Mouse (Mus musculus): ENCODE data around the gene Grin2d.

Grin2d gene

GRCm38 (mm10) chr7:45853089-45853488, 25.1 kb downstream of the Grin2d start:
- no peak for DNase-seq

- DNase-seq, result no peak
Measured at GRCm38 (mm10) chr7:45850661-45851060, 27.5 kb downstream of the Grin2d start.

- no peak for DNase-seq
Measured at GRCm38 (mm10) chr7:45848447-45849027, 29.6 kb downstream of the Grin2d start.

- no peak for DNase-seq
Measured at GRCm38 (mm10) chr7:45842950-45843744, 35.0 kb downstream of the Grin2d start.

- DNase-seq, result no peak
Measured at GRCm38 (mm10) chr7:45833924-45834323, 44.3 kb downstream of the Grin2d start.

- no peak for DNase-seq
Measured at GRCm38 (mm10) chr7:45833148-45833790, 44.9 kb downstream of the Grin2d start.

GRCm38 (mm10) chr7:45832428-45832827, 45.8 kb downstream of the Grin2d start:
- peak; percentile 50 for DNase-seq

GRCm38 (mm10) chr7:45831128-45831525, 47.1 kb downstream of the Grin2d start:
- no peak for DNase-seq

- peak; percentile 84 for DNase-seq
Measured at GRCm38 (mm10) chr7:45830427-45831127, 47.6 kb downstream of the Grin2d start, which contains the start of gene Grwd1. Gene Grwd1 (minus strand): TSS chr7:45830944.

- no peak for DNase-seq
Measured at GRCm38 (mm10) chr7:45826631-45827030, 51.5 kb downstream of the Grin2d start.

- DNase-seq, result no peak
Measured at GRCm38 (mm10) chr7:45824598-45824997, 53.6 kb downstream of the Grin2d start, which contains the start of gene Kcnj14. Gene Kcnj14 (minus strand): TSS chr7:45824782.

- no peak for DNase-seq
Measured at GRCm38 (mm10) chr7:45820913-45821312, 57.3 kb downstream of the Grin2d start.

GRCm38 (mm10) chr7:45819843-45820242, 58.3 kb downstream of the Grin2d start:
- no peak for DNase-seq

GRCm38 (mm10) chr7:45815984-45816351, 62.2 kb downstream of the Grin2d start:
- no peak for DNase-seq

GRCm38 (mm10) chr7:45815323-45815983, 62.7 kb downstream of the Grin2d start:
- peak; percentile 69 for DNase-seq

- DNase-seq, result peak; percentile 71
Measured at GRCm38 (mm10) chr7:45814841-45815240, 63.3 kb downstream of the Grin2d start.

GRCm38 (mm10) chr7:45813787-45814779, 64.1 kb downstream of the Grin2d start, which contains the start of gene Cyth2:
Gene Cyth2 (minus strand): TSS chr7:45814581.
- peak; percentile 100 for DNase-seq

- no peak for DNase-seq
Measured at GRCm38 (mm10) chr7:45812921-45813320, 65.3 kb downstream of the Grin2d start.

GRCm38 (mm10) chr7:45809276-45810075, 68.7 kb downstream of the Grin2d start:
- DNase-seq, result no peak

GRCm38 (mm10) chr7:45808471-45808870, 69.7 kb downstream of the Grin2d start:
- no peak for DNase-seq

All from cerebellum, adult 9-11 months (tissue).